Mouse (Mus musculus): Measurements from ENCODE around the gene Dram1.
A peak's percentile ranks its signal among the peaks of the same experiment; 100 is the strongest.
"Not testable (repeated sequence)": the region's sequence is repeated elsewhere in the genome, so short reads cannot be mapped to it uniquely, and the experiment has no call there.

The Dram1 gene

DNA sequence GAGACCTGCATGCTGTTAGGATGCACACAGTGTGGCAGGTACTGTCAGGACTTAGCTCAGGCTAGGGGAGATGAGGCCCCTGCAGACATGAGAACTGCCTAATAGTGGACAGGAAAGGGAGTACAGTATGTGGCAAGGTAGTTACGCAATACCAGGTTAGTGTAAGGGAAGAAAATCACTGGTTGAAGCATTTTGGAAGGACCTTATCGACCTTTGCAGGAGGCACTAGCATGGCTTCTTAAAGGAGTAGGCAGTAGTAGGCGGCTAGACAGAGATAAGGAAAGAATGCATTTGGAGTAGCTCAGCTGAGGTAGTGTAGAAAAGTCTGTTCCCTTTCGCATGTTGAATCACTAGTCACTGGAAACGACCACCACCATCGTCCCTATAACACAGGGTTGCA, 6.9 kb upstream of the Dram1 start:
- DNase-seq (ENCODE audit: low spot score) = peak; percentile 52

DNA sequence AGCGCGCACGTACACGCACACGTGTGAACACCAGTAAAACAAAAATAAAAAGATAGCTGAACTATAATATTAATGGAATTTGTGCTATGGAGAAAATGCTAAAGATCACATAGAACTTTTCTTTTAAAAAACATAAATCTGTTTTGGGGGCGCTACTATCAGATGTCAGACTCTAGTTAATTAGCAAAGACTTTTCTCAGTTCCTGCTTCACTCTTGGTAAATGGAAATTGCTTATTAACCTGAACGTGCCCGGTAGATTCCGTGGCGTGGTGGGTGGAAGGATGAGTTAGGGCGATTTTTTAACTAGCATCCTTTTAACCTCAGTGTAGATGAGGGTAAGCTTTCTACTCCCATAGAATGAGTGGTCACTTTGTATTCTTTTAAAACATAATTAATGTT, 6.4 kb upstream of the Dram1 start:
- no peak for DNase-seq (ENCODE audit: low spot score)

GRCm38 (mm10) chr10:88384081-88384480, 5.2 kb upstream of the Dram1 start:
- no peak for DNase-seq (ENCODE audit: low spot score)

DNA sequence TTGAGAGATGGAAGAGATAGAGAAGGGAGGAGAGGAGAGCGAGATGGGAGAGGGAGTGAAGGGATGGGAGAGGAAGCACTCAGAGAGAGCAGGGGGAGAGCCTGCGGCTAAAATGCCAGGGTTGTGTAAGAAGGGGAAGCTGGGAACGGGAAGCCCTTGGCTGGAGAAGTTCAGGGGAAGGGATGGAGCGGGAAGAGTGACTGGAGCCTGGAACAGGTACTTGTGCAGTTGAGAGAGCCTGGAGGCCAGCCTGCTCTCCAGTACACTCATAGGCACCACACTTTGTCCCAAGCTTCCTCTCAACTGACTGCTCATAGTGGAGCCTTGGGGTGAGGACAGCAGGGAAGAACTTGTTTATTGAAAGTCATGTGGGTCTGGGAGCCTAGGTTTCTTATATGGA, 4.6 kb upstream of the Dram1 start:
- peak; percentile 54 for DNase-seq (ENCODE audit: low spot score)

GRCm38 (mm10) chr10:88382009-88382408, 3.1 kb upstream of the Dram1 start:
- no peak for DNase-seq (ENCODE audit: low spot score)

GRCm38 (mm10) chr10:88381286-88381685, 2.4 kb upstream of the Dram1 start:
- no peak for DNase-seq (ENCODE audit: low spot score)

- DNase-seq (ENCODE audit: low spot score) = no peak
Observed at GRCm38 (mm10) chr10:88380430-88381060, 1.7 kb upstream of the Dram1 start.

- DNase-seq (ENCODE audit: low spot score) = peak; percentile 85
Observed at GRCm38 (mm10) chr10:88380002-88380401, 1.1 kb upstream of the Dram1 start.

GRCm38 (mm10) chr10:88377666-88378065, 1.2 kb downstream of the Dram1 start:
- no peak for DNase-seq (ENCODE audit: low spot score)

DNA sequence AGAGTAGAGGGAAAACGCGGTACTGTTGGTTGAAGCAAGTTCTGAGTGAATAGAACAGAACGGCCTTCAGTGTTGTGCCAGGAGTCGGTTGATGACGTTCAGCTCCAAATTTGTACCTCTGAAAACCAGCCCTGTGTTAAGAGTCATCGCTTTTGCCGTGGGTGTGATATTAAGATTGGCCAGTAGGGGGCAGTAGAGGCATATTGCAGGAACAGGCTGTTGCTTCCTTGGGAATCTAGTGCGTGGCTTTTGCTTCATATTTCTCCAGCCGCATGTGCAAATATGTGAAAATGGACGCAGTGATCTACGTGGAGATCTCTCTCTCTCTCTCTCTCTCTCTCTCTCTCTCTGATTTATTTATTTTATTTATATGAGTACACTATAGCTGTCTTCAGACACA, 2.1 kb downstream of the Dram1 start:
- DNase-seq (ENCODE audit: low spot score) = peak; percentile 91

DNA sequence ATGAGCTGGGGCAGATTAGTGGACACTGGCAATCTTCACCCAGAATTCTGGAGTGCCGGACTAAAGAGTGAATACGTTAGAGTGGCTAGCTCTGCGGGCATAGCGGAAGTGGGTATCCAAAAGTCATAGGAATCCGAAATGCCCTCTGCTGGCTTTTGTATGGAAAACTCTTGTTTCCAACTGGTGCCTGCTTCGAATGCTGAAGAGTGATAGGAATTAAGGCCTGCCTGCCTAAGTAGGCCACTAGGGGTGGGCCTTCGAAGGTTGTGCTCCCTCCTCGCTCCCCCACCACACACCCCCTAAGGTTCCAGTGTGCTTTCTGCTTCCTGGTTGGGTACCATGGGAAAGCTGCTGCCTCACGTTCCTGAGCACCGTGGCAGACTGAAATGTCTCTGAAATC, 3.9 kb downstream of the Dram1 start:
- DNase-seq (ENCODE audit: low spot score) = no peak

- DNase-seq (ENCODE audit: low spot score) = not testable (repeated sequence)
Observed at GRCm38 (mm10) chr10:88372945-88373344, 5.9 kb downstream of the Dram1 start.

DNA sequence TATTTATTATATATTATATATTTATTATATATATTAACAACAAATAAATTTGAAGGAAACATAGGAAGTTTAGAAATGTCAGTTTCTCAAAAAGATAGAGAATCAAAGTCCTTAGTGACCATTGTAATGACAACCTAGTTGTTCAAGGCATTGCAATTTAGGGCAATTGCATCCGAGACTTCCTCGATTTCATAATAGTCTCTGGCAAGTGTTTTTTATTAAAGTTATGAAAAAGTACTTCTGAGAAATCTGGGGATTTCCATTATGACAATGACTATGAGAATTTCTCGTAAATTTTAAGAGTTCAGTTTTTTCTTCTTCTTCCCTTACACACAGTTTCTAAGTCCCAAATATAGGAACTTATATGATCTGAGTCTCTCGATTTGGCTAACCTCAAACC, 6.4 kb downstream of the Dram1 start:
- no peak for DNase-seq (ENCODE audit: low spot score)

GRCm38 (mm10) chr10:88371793-88372192, 7.1 kb downstream of the Dram1 start:
- DNase-seq (ENCODE audit: low spot score) = no peak

GRCm38 (mm10) chr10:88369233-88369632, 9.6 kb downstream of the Dram1 start:
- DNase-seq (ENCODE audit: low spot score) = no peak

DNA sequence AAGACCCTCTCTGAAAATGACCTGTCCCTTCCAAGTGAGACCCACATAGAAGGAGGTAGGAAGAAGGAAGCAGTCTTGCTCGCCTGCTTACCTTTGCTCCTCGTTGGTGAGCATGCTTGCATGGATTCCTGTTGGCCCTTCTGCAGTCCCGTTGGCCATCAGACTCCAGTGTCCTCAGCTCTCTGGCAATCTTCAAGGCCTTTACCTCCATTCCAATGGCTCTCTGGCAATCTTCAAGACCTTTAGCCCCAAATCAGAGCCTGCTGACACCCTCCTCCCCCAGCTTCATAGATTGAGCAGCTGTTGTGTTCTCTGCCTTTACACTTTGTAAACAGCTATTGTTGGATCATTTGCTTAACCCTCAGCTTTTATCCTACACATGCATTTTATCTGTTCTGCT, 14.7 kb downstream of the Dram1 start:
- DNase-seq (ENCODE audit: low spot score) = no peak

- DNase-seq (ENCODE audit: low spot score) = no peak
Observed at GRCm38 (mm10) chr10:88362218-88362617, 16.7 kb downstream of the Dram1 start.

DNA sequence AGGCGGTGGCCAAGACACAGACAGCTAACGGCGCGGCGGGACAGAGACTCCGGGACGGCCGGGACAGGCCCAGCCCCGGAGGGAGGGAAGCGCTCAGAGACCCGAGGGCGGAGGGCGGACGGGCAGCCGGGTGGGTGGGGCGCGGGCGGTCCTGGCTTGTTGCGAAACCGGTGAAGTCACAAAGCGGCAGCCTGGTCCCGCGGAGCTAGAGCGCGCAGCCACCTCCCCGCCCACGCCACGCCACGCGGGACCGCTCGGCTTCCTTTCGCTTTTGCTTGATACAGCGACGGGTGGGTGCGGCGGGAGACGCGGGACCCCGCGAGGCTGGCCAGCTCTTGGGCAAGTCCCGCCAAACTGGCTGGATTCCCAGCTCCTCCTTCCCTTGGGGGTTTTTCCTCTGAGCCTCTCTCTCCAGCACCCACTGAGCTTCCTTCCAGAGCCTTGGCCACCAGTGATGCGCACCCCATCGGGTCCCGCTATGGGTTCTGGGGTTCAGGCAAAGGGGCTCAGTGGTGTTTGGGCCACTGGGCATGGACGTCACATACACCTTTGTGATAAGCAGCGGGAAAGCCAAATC, 21.8 kb downstream of the Dram1 start:
- DNase-seq (ENCODE audit: low spot score) = peak; percentile 80

DNA sequence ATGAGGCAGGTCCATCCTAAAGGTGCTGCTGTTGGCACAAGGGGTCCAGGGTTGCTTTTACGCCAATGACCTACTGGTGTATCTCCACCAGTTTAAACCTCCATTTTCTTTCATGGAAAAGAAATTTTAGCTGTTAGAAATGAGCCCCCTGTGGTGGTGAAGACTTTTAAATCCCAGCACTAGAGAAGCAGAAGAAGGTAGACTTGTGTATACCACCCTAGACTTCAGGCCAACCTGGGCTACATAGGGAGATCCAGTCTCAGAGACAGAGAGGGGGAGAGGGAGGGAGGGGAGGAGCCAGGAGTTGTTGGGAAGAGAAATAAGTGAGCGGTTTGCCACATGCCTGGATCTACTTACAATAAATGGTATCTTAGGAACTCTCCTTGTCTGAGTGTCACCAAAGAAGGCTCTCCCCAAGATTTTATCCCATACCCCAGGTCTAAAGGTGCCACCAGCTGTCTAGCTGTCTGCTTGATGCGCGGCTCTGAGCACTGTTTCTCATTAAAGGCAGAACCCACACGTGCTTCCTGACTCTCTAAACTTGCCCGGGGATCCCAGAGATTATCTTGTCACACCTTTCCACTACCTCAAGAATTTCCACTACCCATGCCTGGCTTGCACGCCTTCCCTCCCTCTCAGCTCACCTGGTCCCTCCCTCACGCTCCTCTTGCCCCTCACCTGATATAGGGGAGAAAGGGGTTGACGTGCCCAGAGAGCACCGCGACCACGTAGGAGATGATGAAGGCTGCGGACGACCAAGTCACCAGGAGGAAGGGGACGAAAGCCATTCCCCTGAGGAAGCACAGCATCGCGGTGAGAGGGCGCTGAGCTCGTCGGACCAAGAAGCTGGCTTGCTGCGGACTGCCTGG, 22.5 kb downstream of the Dram1 start:
- DNase-seq (ENCODE audit: low spot score) = no peak

DNA sequence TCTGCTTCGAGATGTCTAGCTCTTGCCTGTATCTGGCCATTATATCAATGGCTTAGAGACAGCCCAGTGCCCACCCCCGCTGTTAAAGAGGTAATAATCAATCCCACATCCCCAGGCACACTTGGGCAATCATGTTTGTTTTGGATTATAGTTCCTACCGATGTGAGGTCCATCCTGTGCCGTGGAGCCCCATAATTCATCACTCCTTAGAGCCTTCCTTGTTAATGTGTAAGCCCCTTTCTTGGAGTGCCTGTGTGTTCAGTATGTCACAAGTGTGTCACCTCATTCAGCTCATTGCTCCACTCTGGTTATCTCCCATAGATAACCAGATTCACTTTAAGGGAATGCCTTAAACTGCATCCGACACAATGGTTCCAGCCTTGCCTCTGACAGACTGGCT, 24.3 kb downstream of the Dram1 start:
- DNase-seq (ENCODE audit: low spot score) = no peak

- DNase-seq (ENCODE audit: low spot score) = peak; percentile 69
Observed at GRCm38 (mm10) chr10:88352549-88352948, 26.3 kb downstream of the Dram1 start.

DNA sequence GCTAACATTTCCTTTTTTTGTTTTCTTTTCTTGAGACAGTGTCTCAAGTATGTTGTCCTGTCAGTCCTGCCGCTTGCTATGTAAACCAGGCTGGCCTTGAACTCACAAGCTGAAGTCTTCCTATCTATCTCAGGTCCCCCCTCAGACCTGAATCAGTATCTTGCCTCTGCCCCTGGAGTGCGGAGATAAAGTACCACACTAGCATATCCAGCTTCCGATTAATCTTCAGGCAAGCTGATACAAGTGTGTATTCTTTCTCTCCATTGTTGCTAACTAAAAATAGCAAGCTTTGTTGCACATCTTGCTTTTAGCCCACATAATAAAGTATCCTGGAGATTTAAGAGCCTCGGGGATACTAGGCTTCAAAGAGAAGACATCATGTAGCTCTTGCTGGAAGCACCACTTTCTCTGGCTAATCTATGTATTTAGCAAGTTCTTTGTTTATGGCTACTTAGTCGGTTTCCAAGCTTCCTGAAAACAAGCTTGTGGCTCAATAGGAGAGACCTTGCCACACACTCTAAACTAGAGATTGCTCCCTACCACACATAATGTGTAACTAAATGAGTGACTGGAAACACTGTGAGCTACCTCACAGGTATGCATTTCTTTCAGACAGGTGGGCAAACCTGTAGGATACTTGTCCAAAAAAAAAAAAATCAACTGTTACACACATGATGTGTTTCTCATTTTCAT, 27.3 kb downstream of the Dram1 start:
- no peak for DNase-seq (ENCODE audit: low spot score)

DNA sequence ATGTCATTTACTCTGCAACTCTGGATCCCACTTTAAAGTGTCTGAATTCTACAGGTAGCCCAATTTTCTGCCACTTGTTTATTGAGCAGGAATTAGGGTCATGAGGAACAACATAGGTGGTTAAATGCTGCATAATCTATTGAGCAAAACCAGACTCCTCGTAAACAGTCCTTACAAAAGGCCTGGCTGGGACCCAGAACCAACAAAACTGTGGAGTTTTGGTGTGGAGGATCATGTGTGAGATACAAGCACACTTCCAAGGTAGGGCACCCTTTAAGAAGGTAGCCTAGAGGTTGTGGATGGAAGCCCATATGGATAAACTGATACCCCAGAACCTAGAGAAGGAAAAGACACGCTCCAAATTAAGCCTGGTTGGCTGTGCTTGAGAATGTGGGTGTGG, 28.2 kb downstream of the Dram1 start:
- peak; percentile 59 for DNase-seq (ENCODE audit: low spot score)
